ENCODE assay signal across 30 mouse cellular contexts in genomic region chr13:26169641-26170040, GRCm38 (mm10).
DNase-seq lines count a peak whose midpoint lies in the region; ATAC-seq and TF ChIP-seq lines count a peak whose summit lies in the region.
"Had no signal": no experiment of that assay in that cellular context is flagged by ENCODE, and none has a peak within 500 bp of the region (broad histone marks: within the 10 kb centered on the region; RNA-seq: fewer than 3 reads in every experiment).

No protein-coding gene starts in this region.

- WGBS in forebrain, postnatal 0 days = 60% methylated on average over 2 of the region's 2 CpGs
- WGBS in forebrain, embryonic 16.5 days = 67% methylated on average over 2 of the region's 2 CpGs
- 38% methylated on average over 2 of the region's 2 CpGs for WGBS in heart, embryonic 16.5 days

- H3K4me1 ChIP-seq in forebrain, postnatal 0 days (ENCODE audit: insufficient read depth) = no peaks in the 10 kb centered on the region
- H3K4me1 ChIP-seq in forebrain, embryonic 16.5 days (replicated peaks; ENCODE audit: control insufficient read depth, insufficient read depth, low read length) = no peaks in the 10 kb centered on the region
- peaks cover 3% of the 10 kb centered on the region for H3K4me1 ChIP-seq in heart, embryonic 16.5 days (ENCODE audit: control insufficient read depth, insufficient read depth, low read length)
- H3K4me1 ChIP-seq: embryonic facial prominence, embryonic 10.5 days; embryonic facial prominence, embryonic 15.5 days; forebrain, embryonic 12.5 days; kidney, embryonic 15.5 days; midbrain, embryonic 10.5 days; neural tube, embryonic 12.5 days had no signal

- no peak for TF ChIP-seq CTCF in forebrain, postnatal 0 days (IDR thresholded peaks at IDR 0.05; ENCODE audit: low read depth)

- H3K27me3 ChIP-seq in forebrain, postnatal 0 days (ENCODE audit: insufficient read depth, low read length) = no peaks in the 10 kb centered on the region
- H3K27me3 ChIP-seq in forebrain, embryonic 16.5 days (replicated peaks; ENCODE audit: control insufficient read depth, insufficient read depth, low read length) = no peaks in the 10 kb centered on the region
- no peaks in the 10 kb centered on the region for H3K27me3 ChIP-seq in heart, embryonic 16.5 days (ENCODE audit: control insufficient read depth, insufficient read depth, low read length)
- H3K27me3 ChIP-seq: CH12.LX; embryonic facial prominence, embryonic 15.5 days; forebrain, embryonic 12.5 days; heart, embryonic 15.5 days; kidney, embryonic 15.5 days; neural tube, embryonic 12.5 days had no signal

- intact Hi-C loops in left cerebral cortex, postnatal 14 days (cut with DNase I) = no loop called here
- intact Hi-C loops in left cerebral cortex, postnatal 4 days (cut with DNase I) = no loop called here

- no peak overlapping the region for H3K4me2 ChIP-seq in forebrain, postnatal 0 days (ENCODE audit: low read depth)
- no peak overlapping the region for H3K4me2 ChIP-seq in forebrain, embryonic 16.5 days (ENCODE audit: low read length)
- H3K4me2 ChIP-seq in heart, embryonic 16.5 days (ENCODE audit: low read depth, low read length) = no peak overlapping the region
- H3K4me2 ChIP-seq: embryonic facial prominence, embryonic 15.5 days; forebrain, embryonic 12.5 days; heart, embryonic 15.5 days; kidney, embryonic 15.5 days; neural tube, embryonic 12.5 days had no signal

- H3K9me3 ChIP-seq in forebrain, postnatal 0 days (ENCODE audit: low read length) = no peaks in the 10 kb centered on the region
- no peaks in the 10 kb centered on the region for H3K9me3 ChIP-seq in forebrain, embryonic 16.5 days (ENCODE audit: control insufficient read depth, low read length)
- H3K9me3 ChIP-seq in heart, embryonic 16.5 days (replicated peaks; ENCODE audit: control insufficient read depth, low read length) = no peaks in the 10 kb centered on the region
- H3K9me3 ChIP-seq: embryonic facial prominence, embryonic 10.5 days; embryonic facial prominence, embryonic 15.5 days; forebrain, embryonic 12.5 days; heart, embryonic 15.5 days; kidney, embryonic 15.5 days; midbrain, embryonic 10.5 days; neural tube, embryonic 12.5 days had no signal

- H3K9ac ChIP-seq in forebrain, postnatal 0 days = no peak overlapping the region
- no peak overlapping the region for H3K9ac ChIP-seq in forebrain, embryonic 16.5 days (replicated peaks; ENCODE audit: low read depth, low read length)
- H3K9ac ChIP-seq in heart, embryonic 16.5 days (ENCODE audit: low read length) = no peak overlapping the region
- H3K9ac ChIP-seq: embryonic facial prominence, embryonic 15.5 days; forebrain, embryonic 12.5 days; heart, embryonic 15.5 days; kidney, embryonic 15.5 days; liver, embryonic 14.5 days; neural tube, embryonic 12.5 days had no signal

- no peak overlapping the region for H3K27ac ChIP-seq in forebrain, postnatal 0 days (ENCODE audit: low read depth, low read length)
- no peak overlapping the region for H3K27ac ChIP-seq in forebrain, embryonic 16.5 days (ENCODE audit: low read length)
- peak overlapping the region; percentile 16; the same call in 1 of the 2 replicates for H3K27ac ChIP-seq in heart, embryonic 16.5 days (ENCODE audit: low read length)
- H3K27ac ChIP-seq: embryonic facial prominence, embryonic 10.5 days; embryonic facial prominence, embryonic 15.5 days; forebrain, embryonic 12.5 days; heart, adult 2 months; heart, embryonic 15.5 days; kidney, embryonic 15.5 days; liver, embryonic 14.5 days; midbrain, embryonic 10.5 days; neural tube, embryonic 12.5 days had no signal

- ATAC-seq in forebrain, postnatal 0 days = peak; percentile 34; the same call in 1 of the 2 replicates
- ATAC-seq in forebrain, embryonic 16.5 days = no peak
- ATAC-seq in heart, embryonic 16.5 days (replicated peaks; ENCODE audit: extremely low read depth, insufficient read depth, low FRiP score) = peak; percentile 41
- ATAC-seq: activated CD4-positive, CD25-positive, alpha-beta regulatory T cell, adult 4 months; hindbrain, embryonic 16.5 days had no signal

- peak; percentile 21 for DNase-seq in forebrain, postnatal 0 days
- DNase-seq in heart, adult 11 months = no peak
- peak; percentile 10 to 35 for DNase-seq in left cerebral cortex, postnatal 14 days (ENCODE audit: low spot score in 2 of 2)
- DNase-seq in left cerebral cortex, postnatal 4 days = no peak
- DNase-seq in right cerebral cortex, postnatal 25 days = peak; percentile 11
- DNase-seq in right cerebral cortex, postnatal 14 days = no peak
- DNase-seq: adrenal gland, adult 2 months; adrenal gland, postnatal 36 days; cerebellum, postnatal 25 days; gastrocnemius, postnatal 25 days; kidney, adult 18-20 months; kidney, postnatal 25 days; liver; lung, adult 2 months; thymus, postnatal 4 days had no signal

- no peak overlapping the region for H3K4me3 ChIP-seq in forebrain, postnatal 0 days (ENCODE audit: low read depth, low read length)
- no peak overlapping the region for H3K4me3 ChIP-seq in forebrain, embryonic 16.5 days (replicated peaks; ENCODE audit: low read length)
- H3K4me3 ChIP-seq in heart, embryonic 16.5 days (ENCODE audit: low read length) = no peak overlapping the region
- H3K4me3 ChIP-seq: embryonic facial prominence, embryonic 10.5 days; embryonic facial prominence, embryonic 15.5 days; forebrain, embryonic 12.5 days; heart, adult 2 months; heart, embryonic 15.5 days; kidney, embryonic 15.5 days; midbrain, embryonic 10.5 days; myocyte; neural tube, embryonic 12.5 days had no signal

- H3K36me3 ChIP-seq in forebrain, postnatal 0 days (ENCODE audit: insufficient read depth) = no peaks in the 10 kb centered on the region
- H3K36me3 ChIP-seq in forebrain, embryonic 16.5 days (ENCODE audit: control insufficient read depth, insufficient read depth) = no peaks in the 10 kb centered on the region
- no peaks in the 10 kb centered on the region for H3K36me3 ChIP-seq in heart, embryonic 16.5 days (ENCODE audit: control insufficient read depth, insufficient read depth)
- H3K36me3 ChIP-seq: embryonic facial prominence, embryonic 10.5 days; embryonic facial prominence, embryonic 15.5 days; forebrain, embryonic 12.5 days; heart, embryonic 15.5 days; kidney, embryonic 15.5 days; midbrain, embryonic 10.5 days; neural tube, embryonic 12.5 days had no signal

Comparison
In these comparisons a context has a peak if more than half of its experiments do, and no peak if none do; other contexts are left out.
1. DNase-seq: peak in forebrain, postnatal 0 days (single experiment), left cerebral cortex, postnatal 14 days (2 of 2) and right cerebral cortex, postnatal 25 days (single experiment); none in heart, adult 11 months (single experiment), left cerebral cortex, postnatal 4 days (single experiment) and right cerebral cortex, postnatal 14 days (single experiment).